Mouse (Mus musculus) MEL (cell line): Measurements from ENCODE around the gene Plekhh3.

Source experiments
- CTCF ChIP-seq, 3 experiments: IDR thresholded peaks in 2 of 3; conservative IDR thresholded peaks in 1 of 3; 2 replicates each; pipeline ENCODE4 v1.5.1; 2011 to 2012; ENCODE audit warnings: low read length in 3 of 3, low read depth in 2 of 3, mild to moderate bottlenecking in 2 of 3, improper control_type of control experiment in 1 of 3, inconsistent platforms in 1 of 3, mixed read lengths in 1 of 3, moderate library complexity in 1 of 3; ENCODE audit not compliant: control insufficient read depth in 1 of 3, insufficient read depth in 1 of 3, poor library complexity in 1 of 3, severe bottlenecking in 1 of 3
- GABPA ChIP-seq: IDR thresholded peaks from 2 replicates; pipeline ENCODE4 v1.6.1; 2012; ENCODE audit warnings: low read depth, mild to moderate bottlenecking, inconsistent platforms, low read length, improper control_type of control experiment, moderate library complexity
- MAFK ChIP-seq: IDR thresholded peaks from 2 replicates; pipeline ENCODE4 v1.6.1; 2011; ENCODE audit warnings: low read depth, mild to moderate bottlenecking, low read length, improper control_type of control experiment, borderline replicate concordance
- MAX ChIP-seq: IDR thresholded peaks from 2 replicates; pipeline ENCODE4 v1.6.1; 2011; ENCODE audit warnings: low read length, improper control_type of control experiment
- POLR2A ChIP-seq, 2 experiments: IDR thresholded peaks; 2 replicates each; pipeline ENCODE4 v1.6.1; 2011 to 2012; ENCODE audit warnings: low read length in 2 of 2, mild to moderate bottlenecking in 2 of 2, control low read depth in 1 of 2, improper control_type of control experiment in 1 of 2, low read depth in 1 of 2, moderate library complexity in 1 of 2; ENCODE audit not compliant: control insufficient read depth in 1 of 2, insufficient read depth in 1 of 2, poor library complexity in 1 of 2
- TAL1 ChIP-seq: IDR thresholded peaks from 2 replicates; pipeline ENCODE4 v1.6.1; 2012; ENCODE audit warnings: mild to moderate bottlenecking, inconsistent platforms, low read length, moderate library complexity, mixed read lengths

- no peak for TF ChIP-seq MAFK
- TF ChIP-seq MAX, result no peak
- no peak for TF ChIP-seq TAL1
- peak in 2 of 3 experiments; percentile 2 to 31; a peak in 2 of 6 replicates for TF ChIP-seq CTCF (IDR thresholded peaks at IDR 0.05 in 2 of 3, conservative IDR thresholded peaks at IDR 0.05 in 1 of 3; ENCODE audit: control insufficient read depth in 1 of 3, insufficient read depth in 1 of 3, low read depth in 2 of 3, low read length in 3 of 3, poor library complexity in 1 of 3, severe bottlenecking in 1 of 3)
- TF ChIP-seq GABPA, result no peak
- no peak for TF ChIP-seq POLR2A (IDR thresholded peaks at IDR 0.05; ENCODE audit: control insufficient read depth in 1 of 2, insufficient read depth in 1 of 2, low read depth in 1 of 2, low read length in 2 of 2, poor library complexity in 1 of 2)
Observed at GRCm38 (mm10) chr11:101174851-101175628, 3.9 kb upstream of the Plekhh3 start, which contains the start of gene Ccr10.
